Mouse (Mus musculus): Measurements from ENCODE around the gene Osbp2.

Osbp2 gene

DNA sequence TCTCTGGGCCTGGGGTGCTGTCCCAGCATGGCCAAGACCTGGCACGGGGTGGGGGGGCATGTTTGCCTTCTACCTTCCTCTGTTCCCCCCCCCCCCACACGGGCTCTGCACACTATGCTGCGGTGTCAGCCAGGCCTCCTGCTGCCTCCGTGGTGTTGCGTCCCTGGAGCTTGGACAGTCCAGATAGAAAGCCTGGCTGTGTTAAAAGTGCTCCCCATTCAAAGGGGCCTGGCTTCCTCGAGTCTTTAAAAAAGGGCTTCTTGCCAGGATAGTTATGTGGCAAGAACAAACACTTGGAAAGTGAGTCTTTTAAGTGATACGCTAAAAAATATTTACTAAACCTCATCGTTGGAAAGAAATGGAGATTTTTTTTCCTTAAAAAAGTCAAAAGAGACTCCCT is 159.3 kb downstream of the Osbp2 start:
- DNase-seq (ENCODE audit: low spot score in 2 of 2) = no peak

DNA sequence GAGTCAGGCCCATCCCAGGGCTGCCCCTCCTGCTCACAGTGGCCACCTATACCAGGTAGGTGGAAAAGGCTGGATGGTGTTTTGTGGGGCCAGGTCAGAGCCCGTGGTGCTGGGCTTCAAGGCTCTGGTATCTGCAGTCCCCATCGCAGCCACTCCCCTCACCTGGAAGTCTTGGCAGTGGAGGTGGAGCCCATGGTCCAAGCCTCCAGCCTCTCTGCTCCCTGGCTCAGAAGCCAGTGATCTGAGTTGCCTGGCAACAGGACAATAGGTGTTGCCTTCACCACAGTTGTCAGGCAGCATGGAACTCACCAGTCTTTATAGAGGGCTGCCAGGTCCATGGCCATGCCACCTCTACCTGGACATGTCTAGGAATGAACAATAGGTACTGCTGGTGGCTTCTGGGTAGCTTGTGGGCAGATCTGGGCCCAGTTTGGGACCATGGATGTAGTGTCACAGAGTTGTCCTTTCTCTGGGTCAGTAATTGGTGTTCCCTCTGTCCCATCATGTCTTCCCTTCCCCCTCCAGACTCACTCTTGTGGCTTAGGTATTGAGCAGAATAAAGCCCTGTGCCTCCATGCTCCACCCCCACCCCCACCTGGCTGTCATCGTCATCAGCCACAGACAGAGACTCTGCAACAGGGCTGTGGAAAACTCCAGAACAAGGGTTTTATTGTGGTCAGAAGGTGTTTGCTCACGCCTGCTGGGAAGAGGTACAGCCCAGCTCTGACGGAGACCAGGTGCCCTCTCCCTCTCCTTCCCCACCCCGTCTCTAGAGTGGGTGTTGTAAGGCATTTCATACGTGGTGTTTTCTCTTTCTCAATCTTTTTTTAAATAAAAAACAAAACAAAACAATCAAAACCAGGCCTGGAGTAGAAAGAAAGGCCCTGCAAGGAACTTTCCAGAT is 160.4 kb downstream of the Osbp2 start:
- DNase-seq (ENCODE audit: low spot score in 2 of 2) = no peak

DNA sequence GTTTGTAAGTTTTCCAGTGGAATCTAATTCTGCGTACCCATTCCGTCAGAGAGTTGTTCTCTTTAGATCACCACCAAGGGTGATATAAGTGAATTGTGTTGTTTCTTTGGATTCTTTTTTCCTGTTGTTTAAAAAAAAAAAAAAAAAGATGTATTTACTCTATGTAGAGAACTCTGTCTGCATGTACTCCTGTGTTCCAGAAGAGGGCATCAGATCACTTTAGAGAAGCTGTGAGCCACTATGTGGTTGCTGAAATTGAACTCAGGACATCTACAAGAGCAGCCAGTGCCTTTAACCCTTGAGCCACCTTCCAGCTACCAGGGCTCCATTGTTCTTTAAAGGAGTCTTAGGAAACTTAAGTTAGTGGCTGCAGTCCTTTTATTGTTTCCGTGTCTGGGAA is 166.3 kb downstream of the Osbp2 start:
- DNase-seq (ENCODE audit: low spot score in 2 of 2) = no peak

DNA sequence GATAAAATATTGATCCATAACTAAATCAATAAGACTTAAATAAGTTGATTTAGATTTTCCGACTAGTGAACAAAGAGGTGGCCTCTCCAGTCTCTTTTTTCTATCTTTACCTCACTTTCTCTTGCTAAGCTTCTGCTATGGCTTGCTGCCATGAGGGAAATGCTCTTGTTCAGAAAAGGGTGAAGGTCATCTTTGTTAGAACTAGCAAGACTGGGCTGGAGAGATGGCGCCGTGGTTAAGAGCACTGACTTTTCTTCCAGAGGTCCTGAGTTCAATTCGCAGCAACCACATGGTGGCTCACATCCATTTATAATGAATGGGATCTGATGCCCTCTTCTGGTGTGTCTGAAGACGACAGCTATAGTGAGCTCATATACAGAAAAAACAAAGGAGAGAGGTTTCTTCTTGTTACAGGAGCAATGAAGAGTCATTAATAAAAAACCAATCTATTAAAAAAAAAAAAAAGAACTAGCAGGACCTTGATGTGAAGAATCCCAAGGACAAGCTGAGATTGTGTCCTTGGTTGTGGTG is 167.6 kb downstream of the Osbp2 start:
- no peak for DNase-seq (ENCODE audit: low spot score in 2 of 2)

GRCm38 (mm10) chr11:3691746-3692145 is 172.0 kb downstream of the Osbp2 start:
- no peak for DNase-seq (ENCODE audit: low spot score in 2 of 2)

DNA sequence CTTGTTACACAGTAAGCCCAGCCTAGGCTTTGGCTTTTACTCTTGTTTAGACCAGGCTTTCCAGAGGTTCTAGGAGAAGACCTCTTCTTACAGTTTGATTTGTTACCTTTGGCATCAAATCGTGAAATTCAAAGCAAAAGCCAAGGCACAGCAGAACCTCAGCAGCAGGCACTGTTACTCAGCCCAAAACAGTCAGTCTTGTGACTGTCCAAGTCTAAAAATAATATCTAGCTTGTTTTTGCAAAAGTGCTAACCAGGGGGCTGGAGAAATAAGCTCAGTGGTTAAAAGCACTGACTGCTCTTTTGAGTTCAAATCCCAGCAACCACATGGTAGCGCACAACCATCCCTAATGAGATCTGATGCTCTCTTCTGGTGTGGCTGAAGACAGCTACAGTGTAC is 176.8 kb downstream of the Osbp2 start:
- DNase-seq (ENCODE audit: low spot score in 2 of 2) = no peak

DNA sequence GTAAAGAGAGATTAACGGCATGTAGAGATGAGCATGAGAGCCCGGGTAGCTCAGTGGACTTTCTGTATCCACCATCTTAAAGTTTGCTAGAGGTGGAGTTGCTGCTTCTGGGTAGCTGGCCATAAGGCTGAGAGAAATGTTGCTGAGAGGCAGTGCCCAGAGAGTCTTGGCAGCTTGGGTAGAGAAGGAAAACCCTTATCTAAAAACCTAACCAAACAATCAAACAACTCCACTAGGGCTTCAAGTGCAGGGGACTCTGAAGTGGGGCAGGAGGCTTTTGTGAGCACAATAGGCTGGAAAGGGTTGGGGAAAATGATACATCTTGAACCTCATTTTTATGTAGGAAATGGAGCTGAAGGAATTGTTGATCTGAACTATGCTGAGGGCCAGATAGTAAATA is 177.4 kb downstream of the Osbp2 start:
- DNase-seq (ENCODE audit: low spot score in 2 of 2) = no peak

DNA sequence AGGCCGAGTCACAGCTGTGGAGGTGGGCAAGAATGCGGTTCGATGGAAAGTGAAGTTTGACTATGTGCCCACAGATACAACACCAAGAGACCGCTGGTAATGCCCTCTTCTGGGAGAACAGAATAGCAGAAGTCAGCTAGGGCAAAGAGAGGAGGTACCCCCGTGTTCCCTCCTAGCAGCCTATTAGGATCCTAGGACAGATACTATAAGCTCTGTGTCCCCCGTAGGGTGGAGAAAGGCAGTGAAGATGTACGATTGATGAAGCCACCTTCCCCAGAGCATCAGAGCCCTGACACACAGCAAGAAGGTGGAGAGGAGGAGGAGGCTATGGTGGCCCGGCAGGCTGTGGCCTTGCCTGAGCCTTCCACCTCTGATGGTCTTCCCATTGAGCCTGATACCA is 178.3 kb downstream of the Osbp2 start:
- DNase-seq (ENCODE audit: low spot score in 2 of 2) = no peak

DNA sequence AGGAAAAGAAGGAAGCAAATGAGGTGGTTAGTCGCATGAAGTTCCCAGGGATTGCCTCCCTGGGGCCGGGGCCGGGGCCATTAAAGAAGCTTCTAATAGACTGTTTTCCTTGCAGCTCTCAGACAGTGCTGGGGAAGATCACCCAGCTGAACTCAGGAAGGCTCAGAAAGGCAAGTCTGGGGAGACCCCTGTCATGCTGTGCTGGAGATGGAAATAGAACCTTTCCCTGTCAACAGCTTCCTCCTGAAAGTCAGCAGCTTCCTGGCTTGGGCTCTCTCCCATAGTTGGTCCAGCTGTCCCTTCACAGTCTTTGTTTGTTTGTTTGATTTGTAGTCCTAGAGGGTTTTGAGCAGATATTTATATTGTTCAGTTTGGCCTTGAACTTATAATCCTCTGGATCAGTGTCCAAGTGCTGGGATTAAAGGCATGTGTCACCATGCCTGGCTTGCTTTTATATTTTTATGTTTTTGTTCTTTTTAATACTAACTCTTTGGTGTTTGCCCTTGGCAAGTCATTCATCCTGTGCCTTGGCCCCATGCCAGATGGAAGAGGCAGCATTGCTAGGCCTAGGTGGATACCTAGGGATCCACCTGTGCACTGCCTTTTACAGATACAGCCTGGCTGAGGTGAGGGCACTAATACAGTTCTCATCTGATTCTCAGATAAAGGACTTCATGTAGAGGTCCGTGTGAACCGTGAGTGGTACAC is 178.8 kb downstream of the Osbp2 start:
- no peak for DNase-seq (ENCODE audit: low spot score in 2 of 2)

DNA sequence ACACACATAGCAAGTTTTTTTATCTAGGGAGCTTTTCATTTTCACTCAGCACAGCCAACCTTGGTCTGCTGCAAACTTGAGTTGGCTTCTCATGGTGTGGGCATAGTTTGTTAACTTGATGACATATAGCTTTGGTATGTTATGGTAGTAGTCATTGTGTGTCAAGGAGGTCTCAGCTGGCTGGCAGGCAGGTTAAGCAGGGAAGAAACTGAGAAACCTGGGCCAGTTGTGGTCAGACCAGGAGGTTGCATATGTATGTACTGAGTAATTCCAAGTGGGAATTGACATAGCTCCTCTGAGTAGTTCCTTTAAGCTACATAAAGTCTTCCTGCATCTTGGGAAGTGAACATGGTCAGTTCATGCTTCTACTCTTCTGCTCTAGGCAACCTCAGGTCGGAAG is 179.5 kb downstream of the Osbp2 start:
- DNase-seq (ENCODE audit: low spot score in 2 of 2) = no peak

DNA sequence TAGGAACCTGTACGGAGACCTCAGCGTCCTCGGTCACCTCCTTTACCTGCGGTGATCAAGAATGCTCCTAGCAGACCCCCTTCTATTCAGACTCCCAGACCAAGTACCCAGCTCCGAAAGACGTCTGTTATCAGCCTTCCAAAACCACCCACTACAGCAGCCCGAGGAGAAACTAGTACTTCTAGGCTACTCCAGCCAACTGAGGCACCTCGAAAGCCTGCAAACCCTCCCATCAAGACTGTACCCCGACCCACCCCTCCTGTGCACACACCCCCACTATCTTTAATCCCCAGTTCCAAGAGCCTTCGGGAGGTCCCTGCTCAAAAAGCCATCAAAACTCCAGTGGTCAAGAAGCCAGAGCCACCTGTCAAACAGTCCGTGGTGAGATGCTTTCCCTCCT is 180.0 kb downstream of the Osbp2 start:
- DNase-seq (ENCODE audit: low spot score in 2 of 2) = no peak

DNA sequence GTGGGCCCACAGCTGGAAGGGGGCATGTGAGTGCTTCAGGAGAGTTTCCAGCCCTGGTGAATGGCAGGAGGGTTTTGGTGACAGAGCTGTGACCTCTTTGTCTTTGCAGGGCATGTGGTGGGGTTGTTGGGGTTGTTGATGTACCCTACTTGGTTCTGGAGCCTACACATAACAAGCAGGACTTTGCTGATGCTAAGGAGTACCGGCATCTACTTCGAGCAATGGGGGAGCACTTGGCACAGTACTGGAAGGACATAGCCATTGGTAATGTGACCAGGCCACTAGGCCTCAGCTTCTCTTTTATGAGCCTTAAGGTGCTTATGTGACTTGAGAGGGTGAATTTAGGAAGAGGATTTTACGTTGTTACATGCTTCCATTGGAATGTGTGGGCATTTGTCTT is 183.9 kb downstream of the Osbp2 start:
- no peak for DNase-seq (ENCODE audit: low spot score in 2 of 2)

DNA sequence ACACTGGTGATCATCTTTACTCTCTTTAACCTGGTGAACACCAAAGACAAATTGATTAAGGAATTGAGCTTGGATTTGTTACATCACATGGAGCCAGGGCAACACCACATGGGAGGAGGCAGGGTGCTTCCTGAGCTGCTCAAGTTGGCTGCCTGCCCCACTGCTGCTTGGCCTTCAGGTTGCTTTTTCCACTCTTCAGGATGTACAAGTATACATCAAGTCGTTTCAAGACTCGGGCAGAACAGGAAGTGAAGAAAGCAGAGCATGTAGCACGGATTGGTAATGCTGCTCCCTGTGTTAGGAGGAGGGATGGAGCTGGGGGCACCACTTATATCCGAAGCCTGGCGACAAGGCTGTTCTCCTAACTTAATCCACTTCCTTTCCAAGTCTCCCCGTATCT is 186.5 kb downstream of the Osbp2 start:
- DNase-seq (ENCODE audit: low spot score in 2 of 2) = no peak

- no peak for DNase-seq (ENCODE audit: low spot score in 2 of 2)
These were observed 187.3 kb downstream of the Osbp2 start for GRCm38 (mm10) chr11:3676423-3676822.

DNA sequence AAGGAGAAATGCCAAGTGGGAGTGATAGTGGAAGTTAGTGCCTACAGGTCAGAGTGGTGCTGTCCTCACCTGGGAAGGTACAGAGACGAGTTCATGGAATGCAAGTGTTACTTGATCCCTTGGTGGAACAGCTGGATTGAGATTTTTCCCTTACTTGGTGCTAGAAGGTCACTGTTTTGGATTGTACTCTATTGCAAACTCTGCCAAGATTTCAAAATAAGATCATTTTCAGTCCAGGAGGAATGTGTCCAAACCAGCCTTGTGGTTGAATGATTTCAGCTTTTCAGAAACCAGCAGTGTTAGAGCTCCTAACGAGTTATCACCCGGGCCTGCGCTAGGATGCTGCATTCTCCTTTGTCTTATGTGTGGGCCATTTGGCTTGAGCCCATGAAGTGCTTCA is 189.2 kb downstream of the Osbp2 start:
- DNase-seq (ENCODE audit: low spot score in 2 of 2) = no peak

- no peak for DNase-seq (ENCODE audit: low spot score in 2 of 2)
These were observed 192.6 kb downstream of the Osbp2 start for GRCm38 (mm10) chr11:3671000-3671628.

DNA sequence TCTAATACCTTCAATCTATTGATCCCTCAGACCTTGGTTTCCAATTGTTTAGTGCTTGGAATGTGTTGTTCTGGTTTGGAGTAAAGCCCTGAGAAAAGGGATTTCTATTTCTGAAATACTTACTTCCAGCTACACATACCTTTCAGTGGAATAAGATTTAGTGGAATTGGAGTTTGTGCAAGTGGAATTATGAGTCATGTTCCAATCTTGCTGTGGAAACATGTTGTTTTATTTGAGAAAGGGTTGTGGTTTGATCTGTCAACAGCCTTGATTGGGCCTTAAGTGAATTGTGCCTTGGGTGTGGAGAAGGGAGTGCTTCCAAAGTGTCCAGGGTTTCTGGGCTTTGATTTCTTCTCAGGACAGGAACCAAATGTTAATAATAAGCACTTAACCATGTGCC is 193.9 kb downstream of the Osbp2 start:
- DNase-seq (ENCODE audit: low spot score in 2 of 2) = no peak

GRCm38 (mm10) chr11:3668768-3669167 is 194.9 kb downstream of the Osbp2 start:
- DNase-seq (ENCODE audit: low spot score in 2 of 2) = peak in 1 of 2 experiments; percentile 53

DNA sequence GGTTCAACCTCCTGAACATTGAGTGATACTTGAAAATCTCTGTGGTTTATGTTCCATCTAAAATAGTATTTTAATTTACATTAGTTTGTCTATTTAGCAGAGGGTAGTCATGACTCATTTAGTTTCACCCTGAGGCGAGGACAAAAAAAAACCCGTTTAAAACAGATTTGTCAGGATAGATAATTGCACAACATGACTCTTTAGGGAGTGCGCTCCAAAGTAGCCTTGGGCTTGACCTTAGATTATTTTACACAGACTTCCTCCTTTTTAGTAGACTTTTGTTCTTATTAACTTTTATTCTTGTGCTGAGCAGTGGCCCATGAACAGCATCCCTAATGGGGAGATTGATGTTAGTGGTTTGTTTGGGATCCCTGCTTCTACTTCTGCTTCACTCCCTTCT is 196.2 kb downstream of the Osbp2 start:
- no peak for DNase-seq (ENCODE audit: low spot score in 2 of 2)

- no peak for DNase-seq (ENCODE audit: low spot score in 2 of 2)
These were observed 201.7 kb downstream of the Osbp2 start for GRCm38 (mm10) chr11:3661964-3662363.
